Comparison of ENCODE assay signal across 20 mouse cellular contexts in the genomic region with DNA sequence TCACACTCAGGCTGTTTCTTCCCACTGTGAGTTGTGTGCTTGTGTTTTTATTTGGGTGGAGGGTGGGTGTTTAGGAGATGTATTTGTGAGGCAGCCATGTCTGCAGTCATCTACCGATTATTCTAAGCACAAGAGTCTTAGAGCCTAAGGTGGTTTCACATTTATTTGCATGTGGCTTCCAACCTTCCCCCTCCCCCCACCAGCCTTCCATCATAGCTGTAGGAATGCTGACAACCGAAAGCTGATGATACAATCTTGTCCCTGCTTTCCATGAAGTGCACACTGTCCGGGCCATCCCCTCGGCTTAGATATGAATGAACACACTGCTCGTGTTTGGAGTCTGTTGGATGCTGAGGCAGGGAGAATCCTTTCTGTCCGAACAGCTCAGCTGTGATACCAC. TPM values are rescaled to one million over a fixed set of nuclear protein-coding genes. Genes with fewer than 3 reads are reported as not detected.
DNase-seq lines count a peak whose midpoint lies in the region; ATAC-seq and TF ChIP-seq lines count a peak whose summit lies in the region.
"Had no signal": no experiment of that assay in that cellular context is flagged by ENCODE, and none has a peak within 500 bp of the region (broad histone marks: within the 10 kb centered on the region; RNA-seq: fewer than 3 reads in every experiment).

No protein-coding gene starts in this region.

- intact Hi-C loops in left cerebral cortex, postnatal 10 days (cut with DNase I), result no loop called here

- H3K27ac ChIP-seq in liver, postnatal 0 days (ENCODE audit: low read depth), result 0 out of 2 replicates have a peak overlapping the region, but pooled peaks have one; percentile 17
- H3K27ac ChIP-seq in liver, embryonic 12.5 days, result no peak overlapping the region
- H3K27ac ChIP-seq in small intestine, adult 2 months (ENCODE audit: insufficient read depth, low read depth, low read length), result peak overlapping the region; percentile 14
- no peak overlapping the region for H3K27ac ChIP-seq in limb, embryonic 10.5 days
- H3K27ac ChIP-seq: embryonic facial prominence, embryonic 13.5 days; forebrain, embryonic 12.5 days; hindbrain, embryonic 10.5 days; hindbrain, embryonic 14.5 days had no signal

- no peaks in the 10 kb centered on the region for H3K27me3 ChIP-seq in liver, postnatal 0 days (ENCODE audit: insufficient read depth, low read length)
- peaks cover 27% of the 10 kb centered on the region; the same call in 1 of the 2 replicates for H3K27me3 ChIP-seq in liver, embryonic 12.5 days (replicated peaks)
- no peaks in the 10 kb centered on the region for H3K27me3 ChIP-seq in E14TG2a.4 (ENCODE audit: insufficient read depth, low read length)
- H3K27me3 ChIP-seq in small intestine, adult 2 months (ENCODE audit: control insufficient read depth, insufficient read depth, low read length), result no peaks in the 10 kb centered on the region
- H3K27me3 ChIP-seq in limb, embryonic 10.5 days (ENCODE audit: low read depth, poor library complexity, severe bottlenecking), result 0 out of 2 replicates have a peak, but pooled peaks cover 3% of the 10 kb centered on the region
- H3K27me3 ChIP-seq: embryonic facial prominence, embryonic 13.5 days; forebrain, embryonic 12.5 days had no signal

- WGBS in liver, postnatal 0 days (ENCODE audit: insufficient replicate concordance), result 76% methylated on average over 6 of the region's 6 CpGs
- WGBS in liver, embryonic 12.5 days (ENCODE audit: insufficient replicate concordance), result 68% methylated on average over 6 of the region's 6 CpGs
- WGBS in small intestine, adult 2 months, result 88% methylated on average over 6 of the region's 6 CpGs
- 80% methylated on average over 6 of the region's 6 CpGs for WGBS in limb, embryonic 10.5 days

- no peak overlapping the region for H3K4me3 ChIP-seq in liver, postnatal 0 days (ENCODE audit: low read depth, low read length)
- H3K4me3 ChIP-seq in liver, embryonic 12.5 days, result no peak overlapping the region
- H3K4me3 ChIP-seq in E14TG2a.4 (replicated peaks; ENCODE audit: low read length), result peak overlapping the region; percentile 37
- no peak overlapping the region for H3K4me3 ChIP-seq in small intestine, adult 2 months (ENCODE audit: low read depth, low read length)
- no peak overlapping the region for H3K4me3 ChIP-seq in limb, embryonic 10.5 days
- H3K4me3 ChIP-seq: embryonic facial prominence, embryonic 13.5 days; forebrain, embryonic 12.5 days; heart, embryonic 12.5 days; hindbrain, embryonic 10.5 days had no signal

- no peak for TF ChIP-seq CTCF in liver, postnatal 0 days (IDR thresholded peaks at IDR 0.05; ENCODE audit: low read depth)
- TF ChIP-seq CTCF in E14TG2a.4 (conservative IDR thresholded peaks at IDR 0.05; ENCODE audit: low read length), result no peak
- TF ChIP-seq CTCF in small intestine, adult 2 months (IDR thresholded peaks at IDR 0.05; ENCODE audit: extremely low read depth, insufficient read length, insufficient replicate concordance, low read depth, low read length), result no peak

- H3K9ac ChIP-seq in liver, postnatal 0 days (replicated peaks), result no peak overlapping the region
- H3K9ac ChIP-seq in liver, embryonic 12.5 days, result no peak overlapping the region
- H3K9ac ChIP-seq: embryonic facial prominence, embryonic 13.5 days; forebrain, embryonic 12.5 days; heart, embryonic 12.5 days; hindbrain, embryonic 14.5 days had no signal

- TF ChIP-seq POLR2A in small intestine, adult 2 months (IDR thresholded peaks at IDR 0.05; ENCODE audit: low read depth, low read length), result no peak

- H3K9me3 ChIP-seq in liver, postnatal 0 days (ENCODE audit: low read length), result no peaks in the 10 kb centered on the region
- H3K9me3 ChIP-seq in liver, embryonic 12.5 days (replicated peaks), result no peaks in the 10 kb centered on the region
- no peaks in the 10 kb centered on the region for H3K9me3 ChIP-seq in E14TG2a.4 (ENCODE audit: low read length)
- H3K9me3 ChIP-seq in limb, embryonic 10.5 days (replicated peaks), result no peaks in the 10 kb centered on the region
- H3K9me3 ChIP-seq: embryonic facial prominence, embryonic 13.5 days; forebrain, embryonic 12.5 days; heart, embryonic 12.5 days; hindbrain, embryonic 10.5 days had no signal

- H3K4me1 ChIP-seq in liver, postnatal 0 days (ENCODE audit: insufficient read depth), result peaks cover 3% of the 10 kb centered on the region; the same call in 1 of the 2 replicates
- H3K4me1 ChIP-seq in liver, embryonic 12.5 days, result peaks cover 7% of the 10 kb centered on the region
- H3K4me1 ChIP-seq in E14TG2a.4 (replicated peaks; ENCODE audit: low read depth, low read length), result peaks cover 86% of the 10 kb centered on the region
- no peaks in the 10 kb centered on the region for H3K4me1 ChIP-seq in small intestine, adult 2 months (ENCODE audit: control insufficient read depth, insufficient read depth, insufficient read length, low read length)
- peaks cover 39% of the 10 kb centered on the region for H3K4me1 ChIP-seq in limb, embryonic 10.5 days
- H3K4me1 ChIP-seq: heart, embryonic 12.5 days had no signal

- ATAC-seq in liver, postnatal 0 days, result no peak
- no peak for ATAC-seq in liver, embryonic 12.5 days
- ATAC-seq in granulocyte monocyte progenitor cell, adult 5-6 weeks (replicated peaks; ENCODE audit: poor library complexity, severe bottlenecking), result no peak
- ATAC-seq: forebrain, embryonic 16.5 days had no signal

- no peaks in the 10 kb centered on the region for H3K36me3 ChIP-seq in liver, postnatal 0 days (replicated peaks; ENCODE audit: insufficient read depth, low read length)
- no peaks in the 10 kb centered on the region for H3K36me3 ChIP-seq in liver, embryonic 12.5 days
- peaks cover 12% of the 10 kb centered on the region for H3K36me3 ChIP-seq in E14TG2a.4 (ENCODE audit: insufficient read depth, low read length)
- peaks cover 2% of the 10 kb centered on the region; the same call in 1 of the 2 replicates for H3K36me3 ChIP-seq in small intestine, adult 2 months (ENCODE audit: control insufficient read depth, insufficient read depth, low read length)
- no peaks in the 10 kb centered on the region for H3K36me3 ChIP-seq in limb, embryonic 10.5 days
- H3K36me3 ChIP-seq: embryonic facial prominence, embryonic 13.5 days; forebrain, embryonic 12.5 days; heart, embryonic 12.5 days; hindbrain, embryonic 10.5 days had no signal

- DNase-seq in liver, postnatal 0 days, result no peak
- peak; percentile 53 for DNase-seq in ZHBTc4 (ENCODE audit: low read depth, low spot score)
- no peak for DNase-seq in limb, embryonic 10.5 days (ENCODE audit: low spot score)
- no peak for DNase-seq in left cerebral cortex, postnatal 10 days (ENCODE audit: extremely low spot score in 1 of 2, low spot score in 2 of 2)
- DNase-seq: adrenal gland, adult 2 months; adrenal gland, postnatal 25 days; cerebellum, adult 11 months; cerebellum, adult 8-10 months; cerebellum, postnatal 25 days; gastrocnemius, postnatal 10 days had no signal

- no peak overlapping the region for H3K4me2 ChIP-seq in liver, postnatal 0 days (ENCODE audit: low read depth, low read length)
- no peak overlapping the region for H3K4me2 ChIP-seq in liver, embryonic 12.5 days
- H3K4me2 ChIP-seq: embryonic facial prominence, embryonic 13.5 days; forebrain, embryonic 12.5 days; heart, embryonic 12.5 days; hindbrain, embryonic 14.5 days had no signal

- no peak for TF ChIP-seq EP300 in liver, postnatal 0 days (IDR thresholded peaks at IDR 0.05; ENCODE audit: low read depth)

RNA-seq across cellular contexts. Expression of gene Aff1, which starts 28.8 kb away (rescaled TPM):
- 4.7 and 5.0 TPM in 2 replicates for polyA plus RNA-seq in liver, postnatal 0 days (2015; fragmentation: Nextera tagmentation; extraction: Ambion mirVana)
- polyA plus RNA-seq in liver, embryonic 12.5 days (2016; fragmentation: Nextera tagmentation; extraction: Ambion mirVana), result 17.0 and 19.5 TPM in 2 replicates
- 7.6 and 16.7 TPM in 2 replicates for polyA plus RNA-seq in small intestine, adult 2 months (2012; rRNA removed)
- polyA plus RNA-seq in limb, embryonic 10.5 days (2016; fragmentation: Nextera tagmentation; extraction: Ambion mirVana), result 4.0 and 4.6 TPM in 2 replicates
- total RNA-seq in left cerebral cortex, postnatal 10 days (2021), result 1 to 10 TPM; 5.2 to 8.9 TPM
- 93.5 and 127 TPM in 2 replicates for total RNA-seq in granulocyte monocyte progenitor cell, adult 5-6 weeks (2014; fragmentation: Nextera tagmentation)
- 36.1 and 37.4 TPM in 2 replicates for total RNA-seq in granulocyte monocyte progenitor cell, adult 5-6 weeks (2017)

Comparison
In these comparisons a context has a peak if more than half of its experiments do, and no peak if none do; other contexts are left out.
1. H3K27ac ChIP-seq: peak in liver, postnatal 0 days (single experiment) and small intestine, adult 2 months (single experiment); none in liver, embryonic 12.5 days (single experiment) and limb, embryonic 10.5 days (single experiment).